Mouse (Mus musculus) neutrophil, adult 5-6 weeks (primary cell): ENCODE data around the gene Zfp382. TPM values are rescaled to one million over a fixed set of nuclear protein-coding genes. Genes with fewer than 3 reads are reported as not detected.
A peak's percentile ranks its signal among the peaks of the same experiment; 100 is the strongest.
"Not testable (repeated sequence)": the region's sequence is repeated elsewhere in the genome, so short reads cannot be mapped to it uniquely, and the experiment has no call there.

Experiments used
- ATAC-seq: fragments of 151-379, 151-347 bp; 2 replicates; pipeline ENCODE4 v1.8.0; 2017; ENCODE audit warnings: mild to moderate bottlenecking, moderate TSS enrichment; ENCODE audit not compliant: insufficient number of reproducible peaks, poor library complexity, low FRiP score, severe bottlenecking; ENCODE audit errors: extremely low read depth
- total RNA-seq: library from RNA; stranded (forward); fragments of 200-1000 nt; gene quantifications from 2 replicates; pipeline ENCODE4 v1.2.3, GENCODE M21; 2017

Zfp382 gene
- total RNA-seq, result 10.6 and 14.1 TPM in 2 replicates

GRCm38 (mm10) chr7:30121308-30122187 is at the start of gene Zfp382:
Zfp382 (plus strand) TSS chr7:30121942.
- ATAC-seq, result peak; percentile 79

- peak; percentile 74 for ATAC-seq
These were observed 49.4 kb upstream of the Zfp382 start, which contains the start of gene Zfp82 for GRCm38 (mm10) chr7:30072146-30073028. Zfp82 (minus strand) TSS chr7:30072900.

- no peak for ATAC-seq
These were observed 35.2 kb upstream of the Zfp382 start for GRCm38 (mm10) chr7:30086524-30086923.

- ATAC-seq, result no peak
These were observed 32.3 kb upstream of the Zfp382 start for GRCm38 (mm10) chr7:30089405-30089804.

GRCm38 (mm10) chr7:30090092-30090969 is 31.4 kb upstream of the Zfp382 start, which contains the start of the genes Gm26920 and Zfp566:
Gm26920 (minus strand) TSS chr7:30090410.
Zfp566 (minus strand) TSS chr7:30090527.
- ATAC-seq, result peak; percentile 91

GRCm38 (mm10) chr7:30090970-30091585 is 30.7 kb upstream of the Zfp382 start:
- no peak for ATAC-seq

GRCm38 (mm10) chr7:30092666-30093065 is 29.1 kb upstream of the Zfp382 start:
- ATAC-seq, result no peak

- no peak for ATAC-seq
These were observed 27.8 kb upstream of the Zfp382 start for GRCm38 (mm10) chr7:30093918-30094415.

- ATAC-seq, result peak; percentile 57
These were observed 26.9 kb upstream of the Zfp382 start, which contains the start of gene Zfp260 for GRCm38 (mm10) chr7:30094646-30095429. Zfp260 (plus strand) TSS chr7:30094777.

GRCm38 (mm10) chr7:30095551-30096125 is 26.1 kb upstream of the Zfp382 start:
- ATAC-seq, result no peak

- no peak for ATAC-seq
These were observed 22.4 kb upstream of the Zfp382 start for GRCm38 (mm10) chr7:30099297-30099696.

- ATAC-seq, result no peak
These were observed 5.7 kb upstream of the Zfp382 start for GRCm38 (mm10) chr7:30116076-30116475.

GRCm38 (mm10) chr7:30117935-30118334 is 3.8 kb upstream of the Zfp382 start:
- not testable (repeated sequence) for ATAC-seq

GRCm38 (mm10) chr7:30122188-30122530 is 417 bp downstream of the Zfp382 start:
- no peak for ATAC-seq

GRCm38 (mm10) chr7:30129900-30130299 is 8.2 kb downstream of the Zfp382 start:
- ATAC-seq, result no peak

- ATAC-seq, result no peak
These were observed 10.7 kb downstream of the Zfp382 start for GRCm38 (mm10) chr7:30132396-30132795.

- ATAC-seq, result no peak
These were observed 15.1 kb downstream of the Zfp382 start for GRCm38 (mm10) chr7:30136826-30137225.
